Mouse (Mus musculus) G1E (cell line): ENCODE results near the gene Gdf3. TPM values are rescaled to one million over a fixed set of nuclear protein-coding genes. Genes with fewer than 3 reads are reported as not detected.

Experiments used
- ATAC-seq: 2 replicates; pipeline ENCODE4 v1.8.0; 2016; ENCODE audit warnings: mild to moderate bottlenecking; ENCODE audit not compliant: insufficient number of reproducible peaks, poor library complexity, low FRiP score, severe bottlenecking; ENCODE audit errors: extremely low read depth
- DNase-seq: peaks from one replicate; pipeline ENCODE4 v3.0.0; 2012; ENCODE audit warnings: low spot score
- H3K27me3 ChIP-seq: 2 replicates; pipeline ENCODE4 v1.6.1; 2012; ENCODE audit warnings: mild to moderate bottlenecking, low read length, inconsistent platforms; ENCODE audit not compliant: insufficient read depth
- H3K36me3 ChIP-seq: replicated peaks from 2 replicates; pipeline ENCODE3; 2012; ENCODE audit warnings: mild to moderate bottlenecking, inconsistent platforms
- H3K4me1 ChIP-seq: 2 replicates; pipeline ENCODE4 v1.6.1; 2012; ENCODE audit warnings: low read depth, low read length, inconsistent platforms, mixed read lengths; ENCODE audit not compliant: insufficient read depth
- H3K4me3 ChIP-seq: 2 replicates; pipeline ENCODE4 v1.5.1; 2012; ENCODE audit warnings: low read depth, mild to moderate bottlenecking, inconsistent platforms, low read length, moderate library complexity, mixed read lengths
- H3K9me3 ChIP-seq: replicated peaks from 2 replicates; pipeline ENCODE4 v1.6.1; 2012; ENCODE audit warnings: inconsistent platforms
- CTCF ChIP-seq: IDR thresholded peaks from 2 replicates; pipeline ENCODE4 v1.5.1; 2012; ENCODE audit warnings: low read depth, low read length, inconsistent platforms, mixed read lengths
- GATA1 ChIP-seq: IDR thresholded peaks from 2 replicates; pipeline ENCODE4 v1.6.1; 2012; ENCODE audit warnings: borderline replicate concordance, low read length, inconsistent platforms, mixed read lengths
- GATA2 ChIP-seq: IDR thresholded peaks from 2 replicates; pipeline ENCODE4 v1.6.1; 2012; ENCODE audit warnings: low read depth, low read length, inconsistent platforms, borderline replicate concordance
- POLR2AphosphoS5 ChIP-seq: IDR thresholded peaks from 2 replicates; pipeline ENCODE4 v1.6.1; 2012; ENCODE audit warnings: low read depth, low read length, inconsistent platforms; ENCODE audit not compliant: insufficient replicate concordance
- TAL1 ChIP-seq: conservative IDR thresholded peaks from 2 replicates; pipeline ENCODE4 v1.6.1; 2012; ENCODE audit warnings: low read depth, low read length, inconsistent platforms, mixed read lengths
- polyA plus RNA-seq: library from polyadenylated mRNA; stranded (reverse); fragments of >175 nt; gene quantifications from 2 replicates; pipeline ENCODE4 v1.2.3, GENCODE M21; 2012
- total RNA-seq, 2 experiments: library from RNA; stranded (forward) in 1 of 2; stranded (reverse) in 1 of 2; fragments of 200-1000 nt in 1 of 2; fragments of >200 nt in 1 of 2; fragmentation: Nextera tagmentation in 1 of 2; gene quantifications; 2 replicates each; pipeline ENCODE4 v1.2.3; 2014 to 2017

Gdf3 gene
- total and polyA plus RNA-seq, 3 experiments = 0.04 to 0.05 TPM; not detected in 1

- Histone ChIP-seq H3K36me3 (no peaks in the 10 kb centered on the region), H3K4me1 (peaks cover 12% of the 10 kb centered on the region), H3K4me3 (no peak overlapping the region), H3K9me3 (no peaks in the 10 kb centered on the region), H3K27me3 (peaks cover 3% of the 10 kb centered on the region; the same call in 1 of the 2 replicates)
- DNase-seq (no peak), ATAC-seq (no peak)
- TF ChIP-seq POLR2AphosphoS5 = no peak
- TF ChIP-seq GATA1 = no peak
- TF ChIP-seq TAL1 = no peak
- no peak for TF ChIP-seq GATA2
- TF ChIP-seq CTCF = no peak
Observed at GRCm38 (mm10) chr6:122607700-122608099, 2.2 kb downstream of the Gdf3 start.

DNA sequence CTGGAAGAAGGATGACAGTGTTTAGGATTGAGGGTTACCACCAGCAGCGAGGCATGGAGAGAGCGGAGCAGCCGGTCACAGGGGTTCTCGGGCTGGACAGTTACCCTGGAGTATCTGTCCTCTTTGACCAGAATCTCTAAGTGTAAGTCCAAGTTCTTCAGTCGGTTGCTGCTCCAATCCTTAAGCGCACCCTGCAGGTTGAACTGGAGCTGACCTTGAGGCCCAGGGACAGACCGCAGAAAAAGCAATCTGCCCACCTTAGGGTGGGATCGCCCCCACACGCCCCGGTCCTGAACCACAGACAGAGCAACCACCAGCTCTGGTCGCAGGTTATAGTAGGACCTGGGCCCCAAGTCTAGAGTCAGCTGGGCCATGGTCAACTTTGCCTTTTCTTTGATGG is 3.2 kb downstream of the Gdf3 start:
- ATAC-seq = no peak
- TF ChIP-seq POLR2AphosphoS5 = no peak
- no peak for TF ChIP-seq TAL1
- TF ChIP-seq GATA2 = no peak
- TF ChIP-seq CTCF = no peak
- no peak for TF ChIP-seq GATA1
- peaks cover 3% of the 10 kb centered on the region; the same call in 1 of the 2 replicates for H3K27me3 ChIP-seq

DNA sequence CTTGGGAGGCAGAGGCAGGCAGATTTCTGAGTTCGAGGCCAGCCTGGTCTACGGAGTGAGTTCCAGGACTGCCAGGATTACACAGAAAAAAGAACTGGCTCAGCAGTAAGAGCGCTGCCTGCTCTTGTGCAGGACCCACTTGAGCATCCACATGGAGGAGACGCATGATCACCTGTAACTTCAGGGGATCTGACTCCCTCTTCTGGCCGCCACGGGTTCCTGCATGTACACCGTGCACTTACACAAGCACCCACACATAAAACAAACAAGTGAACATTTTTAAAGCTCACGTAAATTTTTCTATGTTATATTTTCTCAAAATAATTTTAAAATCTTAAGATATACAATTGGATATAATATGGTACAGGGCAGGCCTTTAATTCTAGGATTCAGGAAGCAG is 4.4 kb downstream of the Gdf3 start:
- no peaks in the 10 kb centered on the region for H3K36me3 ChIP-seq
- TF ChIP-seq GATA2 (no peak), GATA1 (no peak), TAL1 (no peak), CTCF (0 out of 2 replicates have a peak, but pooled peaks have one; percentile 26), POLR2AphosphoS5 (no peak)
- DNase-seq (no peak), ATAC-seq (no peak)
- no peaks in the 10 kb centered on the region for H3K9me3 ChIP-seq
- H3K4me3 ChIP-seq = no peak overlapping the region
- H3K4me1 ChIP-seq = peaks cover 22% of the 10 kb centered on the region
- peaks cover 3% of the 10 kb centered on the region; the same call in 1 of the 2 replicates for H3K27me3 ChIP-seq

More for the DNA sequence above, 3.2 kb downstream of the Gdf3 start:
- H3K36me3 ChIP-seq = no peaks in the 10 kb centered on the region
- no peaks in the 10 kb centered on the region for H3K9me3 ChIP-seq
- no peak overlapping the region for H3K4me3 ChIP-seq
- peaks cover 19% of the 10 kb centered on the region for H3K4me1 ChIP-seq
- DNase-seq = no peak

- TF ChIP-seq POLR2AphosphoS5 (no peak), TAL1 (no peak), GATA2 (no peak), CTCF (no peak), GATA1 (no peak)
- H3K4me3 ChIP-seq = no peak overlapping the region
- DNase-seq (no peak), ATAC-seq (no peak)
- H3K36me3 ChIP-seq = peaks cover 2% of the 10 kb centered on the region
- H3K4me1 ChIP-seq = peaks cover 26% of the 10 kb centered on the region
- no peaks in the 10 kb centered on the region for H3K27me3 ChIP-seq
- no peaks in the 10 kb centered on the region for H3K9me3 ChIP-seq
Observed at GRCm38 (mm10) chr6:122604260-122604659, 5.6 kb downstream of the Gdf3 start.

DNA sequence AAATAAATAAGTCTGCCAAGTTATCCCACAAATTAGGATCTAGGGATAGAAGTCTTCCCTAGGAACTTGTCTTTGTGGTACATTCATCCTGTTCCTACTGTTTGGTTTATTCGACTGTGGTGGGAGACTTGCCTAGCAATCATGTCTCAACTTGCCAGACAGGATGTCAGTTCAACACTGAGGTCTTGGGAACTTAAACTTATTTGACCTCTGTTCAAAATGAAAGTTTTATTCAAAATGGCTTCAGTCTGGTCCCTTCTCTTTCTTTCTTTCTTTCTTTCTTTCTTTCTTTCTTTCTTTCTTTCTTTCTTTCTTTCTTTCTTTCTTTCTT is 6.9 kb downstream of the Gdf3 start:
- TF ChIP-seq TAL1 (no peak), POLR2AphosphoS5 (no peak), GATA2 (no peak), GATA1 (no peak), CTCF (no peak)
- peak overlapping the region; percentile 71; the same call in 1 of the 2 replicates for H3K4me3 ChIP-seq
- no peak for DNase-seq
- no peak for ATAC-seq
- H3K9me3 ChIP-seq = no peaks in the 10 kb centered on the region
- H3K4me1 ChIP-seq = peaks cover 26% of the 10 kb centered on the region
- peaks cover 14% of the 10 kb centered on the region for H3K36me3 ChIP-seq
- H3K27me3 ChIP-seq = no peaks in the 10 kb centered on the region

GRCm38 (mm10) chr6:122602242-122602991 is 7.5 kb downstream of the Gdf3 start, which contains the start of gene Apobec1:
Gene Apobec1, minus strand, starts transcription at chr6:122602444.
- Histone ChIP-seq H3K4me3 (peak within 1 kb of the TSS; percentile 71), H3K4me1 (peaks cover 26% of the 10 kb centered on the region), H3K36me3 (peaks cover 18% of the 10 kb centered on the region), H3K9me3 (no peaks in the 10 kb centered on the region), H3K27me3 (no peaks in the 10 kb centered on the region)
- DNase-seq = peak; percentile 53
- ATAC-seq = peak; percentile 92
- no peak for TF ChIP-seq GATA1
- TF ChIP-seq TAL1 = no peak
- TF ChIP-seq POLR2AphosphoS5 = no peak
- no peak for TF ChIP-seq GATA2
- TF ChIP-seq CTCF = no peak
